Mouse (Mus musculus) gastrocnemius, postnatal 14 days (tissue): ENCODE measurements around the gene Sdhc. TPM values are rescaled to one million over a fixed set of nuclear protein-coding genes. Genes with fewer than 3 reads are reported as not detected.
A peak's percentile ranks its signal among the peaks of the same experiment; 100 is the strongest.

Source experiments
- DNase-seq: peaks from one replicate; pipeline ENCODE4 v3.0.0; 2021; ENCODE audit warnings: mixed read lengths
- intact Hi-C: fragments of 180-260 bp; cut with DNase I; formaldehyde crosslinking; loops from one replicate; pipeline ENCODE4 v1.15.1; 2025; ENCODE audit warnings: low total_unique reads
- long read RNA-seq, 2 experiments: library from polyadenylated mRNA; stranded (forward); transcript quantifications; one replicate each; pipeline ENCODE4 v2.0.0; 2021
- total RNA-seq, 2 experiments: library from RNA; stranded (reverse); gene quantifications; 2 replicates each; pipeline ENCODE4 v1.2.3; 2021

The Sdhc gene
- total RNA-seq, result 100 to 1,000 TPM; 692 to 793 TPM
- long read RNA-seq, experiment 1, transcript Sdhc-202 (6 exons, 3,171 nt), result major isoform, 83 of 128 reads
- long read RNA-seq, experiment 1, partial matches to known transcripts, result 40 of 128 reads
- long read RNA-seq, experiment 1, other reads (novel, unspliced or antisense), result 3 of 128 reads
- long read RNA-seq, experiment 2, transcript Sdhc-202 (6 exons, 3,171 nt), result major isoform, 80 of 120 reads
- long read RNA-seq, experiment 2, partial matches to known transcripts, result 24 of 120 reads
- long read RNA-seq, experiment 2, other reads (novel, unspliced or antisense), result 15 of 120 reads

- peak; percentile 94 for DNase-seq
- intact Hi-C loops, result no loop called here
Observed at GRCm38 (mm10) chr1:171149974-171150760, at the start of gene Sdhc, which contains the start of gene Mpz. Gene Sdhc (minus strand): TSS chr1:171150603. Gene Mpz (plus strand): TSS chr1:171150711.

DNA sequence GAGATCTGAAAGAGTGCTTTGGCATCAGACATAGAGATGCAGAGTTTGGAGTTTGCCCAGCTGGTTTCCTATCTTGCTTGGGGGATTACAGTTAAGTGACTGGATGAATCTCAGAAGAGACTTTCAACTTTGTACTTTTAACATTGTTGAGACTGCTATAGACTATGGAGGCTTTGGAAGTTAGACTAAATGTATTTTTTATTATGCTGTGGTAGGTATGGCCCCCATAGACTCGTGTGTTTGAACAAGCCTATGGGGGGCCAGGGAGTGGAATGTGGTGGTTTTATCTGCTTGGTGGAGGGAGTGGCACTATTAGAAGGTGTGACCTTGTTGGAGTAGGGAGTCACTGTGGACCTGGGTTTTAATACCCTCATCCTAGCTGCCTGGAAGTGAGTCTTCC is 49.1 kb upstream of the Sdhc start:
- intact Hi-C loops, result no loop called here
- no peak for DNase-seq

GRCm38 (mm10) chr1:171195887-171196397 is 45.5 kb upstream of the Sdhc start, which contains the start of gene Pcp4l1:
Gene Pcp4l1 (minus strand): TSS chr1:171196268.
- peak; percentile 36 for DNase-seq

DNA sequence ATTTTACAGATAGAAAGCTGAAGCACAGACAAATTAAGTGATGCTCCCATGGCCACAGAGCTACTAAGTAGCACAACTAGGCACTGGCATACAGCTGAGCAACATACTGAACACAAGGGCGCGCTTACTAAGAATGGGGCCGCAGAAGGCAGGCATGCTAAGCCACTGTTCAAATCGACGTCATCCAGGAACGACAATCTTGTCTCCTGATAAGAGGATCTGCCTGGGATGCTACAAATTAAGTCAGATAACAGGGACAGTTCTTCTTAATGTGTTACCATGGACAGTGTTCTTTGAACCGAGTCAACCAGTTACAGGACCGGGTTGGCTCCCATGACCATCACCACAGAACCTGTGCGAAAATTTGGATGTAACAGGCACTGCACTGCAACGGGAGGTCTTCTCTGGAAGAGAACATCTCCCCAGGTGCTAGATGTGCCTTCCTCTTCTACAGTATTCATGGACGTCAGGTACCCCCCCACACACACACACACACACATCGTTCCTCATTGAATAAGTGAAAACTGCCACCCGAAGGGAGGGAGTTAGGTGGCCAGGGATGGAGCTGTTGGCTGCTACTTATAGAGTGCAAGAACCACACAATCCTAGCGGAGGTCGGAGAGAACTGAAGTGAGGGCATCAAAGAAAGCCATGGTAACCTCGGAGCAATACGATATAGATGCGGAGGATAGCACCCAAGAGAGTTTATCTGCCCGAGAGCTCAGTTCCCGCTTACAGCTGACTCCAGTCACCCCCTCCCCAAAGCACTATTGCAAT is 44.8 kb upstream of the Sdhc start:
- no peak for DNase-seq
- intact Hi-C loops, result no loop called here

More at GRCm38 (mm10) chr1:171195887-171196397, 45.5 kb upstream of the Sdhc start, which contains the start of gene Pcp4l1:
- intact Hi-C loops, result no loop called here

DNA sequence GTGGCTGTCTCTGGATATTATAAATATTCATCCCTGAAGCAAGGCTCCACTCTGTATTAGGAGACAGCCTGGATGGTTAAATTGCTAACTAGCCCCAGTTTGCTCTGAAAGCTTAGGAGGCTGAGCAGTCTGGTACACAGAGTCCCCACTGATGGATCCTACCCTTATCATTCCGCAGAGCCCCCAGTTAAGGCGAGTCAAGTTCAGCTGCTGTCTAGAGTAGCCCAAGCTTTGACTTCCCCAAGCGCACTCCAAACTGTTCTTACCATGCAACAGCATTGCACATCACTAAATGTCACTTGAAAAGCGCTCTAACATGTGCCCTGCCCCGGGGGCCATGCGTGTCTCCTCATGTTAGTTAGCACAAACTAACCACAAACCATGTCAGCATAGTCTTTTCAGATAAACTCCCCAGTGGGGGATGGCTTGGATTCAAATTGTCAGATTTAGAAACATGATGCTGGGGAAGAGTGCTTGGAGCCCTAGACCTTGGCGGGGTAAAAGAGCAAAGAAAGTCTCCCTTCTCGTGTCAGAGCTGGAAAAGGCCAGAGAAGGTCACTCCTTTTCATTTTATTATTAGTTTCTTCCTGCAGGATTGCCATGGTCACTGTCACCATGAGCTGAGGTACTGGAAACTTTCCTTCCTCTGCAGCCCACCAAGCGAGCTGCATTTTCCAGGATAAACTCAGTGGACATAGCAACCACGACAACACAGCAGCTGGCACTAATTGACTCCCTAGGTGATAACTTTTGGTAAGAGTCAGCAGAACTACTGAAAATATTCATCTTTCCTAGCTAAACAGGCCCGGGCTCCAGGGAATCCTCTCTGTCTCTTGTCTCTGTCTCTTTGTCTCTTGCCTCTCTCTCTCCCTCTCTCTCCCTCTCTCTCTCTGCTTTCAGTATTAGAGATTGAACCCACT is 43.8 kb upstream of the Sdhc start:
- DNase-seq, result no peak
- intact Hi-C loops, result no loop called here

DNA sequence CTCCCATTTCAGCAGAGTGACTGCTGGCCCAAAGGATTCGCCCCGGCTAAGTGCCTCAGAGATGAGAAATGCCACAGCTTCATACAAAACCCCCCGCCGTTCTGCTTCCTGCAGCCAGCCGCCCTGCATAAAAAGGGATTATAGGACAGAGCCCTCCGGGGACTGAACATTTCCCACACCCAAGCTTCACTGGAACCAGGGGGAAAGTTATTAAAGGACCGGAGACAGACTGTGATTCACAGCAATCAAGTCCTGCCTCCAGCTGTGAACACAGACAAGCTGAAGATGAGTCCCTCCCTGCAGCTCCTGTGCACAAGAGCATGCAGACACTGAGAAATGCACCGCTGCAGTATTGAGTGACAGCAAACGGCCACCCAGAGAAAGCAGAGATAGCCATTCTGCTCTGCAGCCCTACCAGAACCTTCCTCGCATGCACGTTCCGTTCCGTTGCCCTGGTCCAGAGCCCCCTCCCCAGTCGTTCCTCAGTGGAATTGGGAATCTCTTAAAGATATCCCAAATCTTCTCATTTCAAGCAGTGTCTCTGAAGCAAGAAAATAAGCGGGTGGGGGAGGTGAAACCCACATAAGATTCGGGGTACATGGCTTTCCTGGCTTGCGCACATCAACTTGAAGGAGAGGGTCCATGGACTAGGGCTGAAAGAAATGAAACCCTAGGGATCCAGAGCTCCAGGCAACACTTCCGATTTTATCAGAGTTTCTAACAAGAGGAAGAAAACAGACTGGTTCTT is 42.9 kb upstream of the Sdhc start:
- intact Hi-C loops, result no loop called here
- DNase-seq, result no peak

DNA sequence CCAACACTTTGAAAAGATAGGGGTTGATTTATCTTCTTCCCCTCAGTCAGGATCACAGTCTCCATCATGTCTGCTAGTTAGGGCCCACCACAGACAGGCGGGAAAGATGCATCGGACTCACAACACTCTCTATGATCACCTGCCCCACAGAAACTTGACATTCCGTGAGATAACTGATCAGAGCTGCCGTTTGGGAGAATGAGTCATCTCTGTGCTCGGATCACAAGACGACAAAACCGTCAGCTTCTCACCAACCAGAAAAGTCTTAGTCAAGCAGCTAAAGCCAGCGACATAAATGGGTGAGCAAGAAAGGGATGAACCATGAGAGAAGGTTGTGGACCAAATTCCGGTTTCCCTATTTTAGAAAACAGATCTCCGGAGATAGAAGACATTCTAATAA is 41.9 kb upstream of the Sdhc start:
- intact Hi-C loops, result no loop called here
- DNase-seq, result no peak

- intact Hi-C loops, result no loop called here
- no peak for DNase-seq
Observed at GRCm38 (mm10) chr1:171190832-171191231, 40.4 kb upstream of the Sdhc start.

DNA sequence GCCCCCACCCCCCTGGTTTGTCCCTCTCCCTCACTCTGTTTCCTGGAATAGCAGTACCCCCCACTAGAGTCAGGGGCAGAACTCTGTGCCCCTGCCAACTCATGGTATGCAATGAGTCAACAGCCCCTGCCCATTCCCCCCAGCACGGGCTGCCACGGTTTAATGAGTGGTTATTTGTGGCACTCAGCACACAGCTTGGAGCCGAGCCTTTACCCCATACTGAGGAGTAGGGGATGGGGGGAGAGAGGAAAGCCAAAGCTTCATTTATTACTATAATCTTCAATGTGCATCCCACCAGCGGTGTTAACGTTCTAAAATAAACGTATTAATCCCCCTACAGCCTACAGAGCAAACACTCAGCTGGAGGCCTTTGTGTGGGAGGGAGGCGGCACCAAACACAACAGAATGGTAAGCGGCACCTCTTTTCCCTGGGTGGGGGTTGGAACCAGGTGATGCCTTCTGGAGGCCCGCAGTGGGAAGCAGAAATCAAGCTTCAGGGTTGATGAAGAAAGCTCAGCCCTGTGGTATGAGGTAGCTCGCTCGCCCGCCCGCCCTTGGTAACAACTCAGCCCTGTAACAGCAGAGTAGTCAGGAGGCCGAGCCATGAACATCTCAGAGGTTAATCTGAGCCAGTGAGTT is 39.2 kb upstream of the Sdhc start:
- DNase-seq, result no peak
- intact Hi-C loops, result no loop called here

GRCm38 (mm10) chr1:171189046-171189445 is 38.6 kb upstream of the Sdhc start:
- intact Hi-C loops, result no loop called here
- DNase-seq, result no peak

- no peak for DNase-seq
- intact Hi-C loops, result no loop called here
Observed at GRCm38 (mm10) chr1:171187851-171188700, 37.7 kb upstream of the Sdhc start.

- no peak for DNase-seq
- intact Hi-C loops, result no loop called here
Observed at GRCm38 (mm10) chr1:171185655-171186054, 35.3 kb upstream of the Sdhc start.

GRCm38 (mm10) chr1:171184314-171184713 is 33.9 kb upstream of the Sdhc start:
- intact Hi-C loops, result no loop called here
- DNase-seq, result no peak

GRCm38 (mm10) chr1:171183620-171184019 is 33.2 kb upstream of the Sdhc start:
- intact Hi-C loops, result no loop called here

DNA sequence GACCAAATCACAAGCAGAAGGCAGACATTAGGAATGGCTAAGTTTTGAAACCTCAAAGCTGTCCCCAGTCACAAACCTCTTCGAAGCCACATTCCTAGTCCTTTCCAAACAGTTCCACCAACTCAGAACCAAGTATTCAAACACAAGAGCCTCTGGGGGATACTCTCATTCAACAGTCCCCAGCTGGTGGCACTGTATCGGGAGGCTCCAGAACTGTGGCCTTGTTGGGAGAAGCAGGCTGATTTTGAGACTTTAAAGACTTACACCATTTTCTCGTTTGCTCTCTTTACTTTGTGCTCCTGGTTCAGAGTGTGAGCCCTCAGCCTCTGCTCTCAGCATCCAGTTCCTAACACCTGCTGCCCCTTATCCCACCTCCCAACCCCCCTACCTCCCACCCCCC is 32.6 kb upstream of the Sdhc start:
- intact Hi-C loops, result no loop called here
- DNase-seq, result no peak

More at GRCm38 (mm10) chr1:171183620-171184019, 33.2 kb upstream of the Sdhc start:
- no peak for DNase-seq

DNA sequence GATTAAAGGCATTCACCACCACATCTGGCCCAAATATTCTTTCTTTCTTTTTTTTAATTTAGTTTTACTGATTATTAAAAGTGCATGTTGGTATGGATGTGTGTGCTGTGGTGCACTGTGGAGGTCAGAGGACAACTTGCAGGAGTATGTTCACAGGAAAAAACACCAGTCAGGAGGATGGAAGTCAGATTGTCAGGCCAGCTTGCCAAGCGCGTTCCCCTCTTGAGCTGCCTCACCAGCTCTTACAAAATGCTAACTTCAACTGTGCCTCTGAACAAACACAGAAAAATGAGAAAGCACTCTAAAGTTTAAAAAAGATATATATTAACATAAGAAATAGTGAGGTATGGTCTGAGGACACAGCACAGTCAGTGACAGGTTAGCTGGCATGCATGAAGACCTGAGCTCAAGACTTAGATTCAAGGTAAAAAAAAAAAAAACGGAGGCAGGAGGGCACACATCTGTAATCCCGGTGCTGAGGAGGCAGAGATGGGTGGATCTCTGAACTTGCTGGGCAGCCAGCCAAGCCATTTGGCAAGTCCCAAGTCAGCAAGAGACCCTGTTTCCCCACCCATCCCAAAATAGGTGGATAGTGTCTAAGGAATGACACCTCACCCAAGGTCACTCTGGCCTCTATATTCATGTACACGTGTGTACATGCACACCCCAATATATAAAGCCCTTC is 29.2 kb upstream of the Sdhc start:
- no peak for DNase-seq
- intact Hi-C loops, result no loop called here
